Mouse (Mus musculus) kidney, embryonic 15.5 days (tissue): Measurements from ENCODE around the gene Cnnm1. TPM values are rescaled to one million over a fixed set of nuclear protein-coding genes. Genes with fewer than 3 reads are reported as not detected.
"Not testable (repeated sequence)": the region's sequence is repeated elsewhere in the genome, so short reads cannot be mapped to it uniquely, and the experiment has no call there.

Experiments used
- ATAC-seq: fragments of 200-750 bp; cut with Nextera tagmentation; replicated peaks from 2 replicates; pipeline ENCODE4 v1.8.0; 2017; ENCODE audit warnings: moderate TSS enrichment; ENCODE audit not compliant: low FRiP score
- H3K27ac ChIP-seq: fragments of 300-500 bp; sonication (generic); 2 replicates; pipeline ENCODE4 v1.5.1; 2015; ENCODE audit warnings: mild to moderate bottlenecking, inconsistent platforms
- H3K27me3 ChIP-seq: fragments of 300-500 bp; sonication (generic); 2 replicates; pipeline ENCODE4 v1.6.1; 2015; ENCODE audit warnings: inconsistent platforms
- H3K36me3 ChIP-seq: fragments of 300-500 bp; sonication (generic); 2 replicates; pipeline ENCODE4 v1.6.1; 2015; ENCODE audit warnings: inconsistent platforms
- H3K4me1 ChIP-seq: fragments of 300-500 bp; sonication (generic); 2 replicates; pipeline ENCODE4 v1.6.1; 2015; ENCODE audit warnings: inconsistent platforms
- H3K4me2 ChIP-seq: fragments of 300-500 bp; sonication (generic); 2 replicates; pipeline ENCODE4 v1.6.1; 2015; ENCODE audit warnings: moderate library complexity, mild to moderate bottlenecking, inconsistent platforms
- H3K4me3 ChIP-seq: fragments of 300-500 bp; sonication (generic); replicated peaks from 2 replicates; pipeline ENCODE4 v1.5.1; 2015; ENCODE audit warnings: mild to moderate bottlenecking, inconsistent platforms
- H3K9ac ChIP-seq: fragments of 300-500 bp; sonication (generic); 2 replicates; pipeline ENCODE4 v1.6.1; 2015; ENCODE audit warnings: mild to moderate bottlenecking, inconsistent platforms
- H3K9me3 ChIP-seq: fragments of 300-500 bp; sonication (generic); replicated peaks from 2 replicates; pipeline ENCODE4 v1.6.1; 2016; ENCODE audit warnings: inconsistent platforms
- WGBS: fragments of 180-500 bp; shearing (Covaris S2); methylation state at CpG from one replicate; pipeline ENCODE4 v1.1.7; 2015; ENCODE audit warnings: mixed read lengths; 5-methylcytosine and 5-hydroxymethylcytosine counted together
- polyA plus RNA-seq: library from polyadenylated mRNA; unstranded; fragments of >200 nt; fragmentation: Nextera tagmentation; extraction: Ambion mirVana; gene quantifications from 2 replicates; pipeline ENCODE4 v1.2.1, GENCODE M21; 2015

Cnnm1 gene
- polyA plus RNA-seq, 1 experiment from 2014 or later: 0.19 TPM

DNA sequence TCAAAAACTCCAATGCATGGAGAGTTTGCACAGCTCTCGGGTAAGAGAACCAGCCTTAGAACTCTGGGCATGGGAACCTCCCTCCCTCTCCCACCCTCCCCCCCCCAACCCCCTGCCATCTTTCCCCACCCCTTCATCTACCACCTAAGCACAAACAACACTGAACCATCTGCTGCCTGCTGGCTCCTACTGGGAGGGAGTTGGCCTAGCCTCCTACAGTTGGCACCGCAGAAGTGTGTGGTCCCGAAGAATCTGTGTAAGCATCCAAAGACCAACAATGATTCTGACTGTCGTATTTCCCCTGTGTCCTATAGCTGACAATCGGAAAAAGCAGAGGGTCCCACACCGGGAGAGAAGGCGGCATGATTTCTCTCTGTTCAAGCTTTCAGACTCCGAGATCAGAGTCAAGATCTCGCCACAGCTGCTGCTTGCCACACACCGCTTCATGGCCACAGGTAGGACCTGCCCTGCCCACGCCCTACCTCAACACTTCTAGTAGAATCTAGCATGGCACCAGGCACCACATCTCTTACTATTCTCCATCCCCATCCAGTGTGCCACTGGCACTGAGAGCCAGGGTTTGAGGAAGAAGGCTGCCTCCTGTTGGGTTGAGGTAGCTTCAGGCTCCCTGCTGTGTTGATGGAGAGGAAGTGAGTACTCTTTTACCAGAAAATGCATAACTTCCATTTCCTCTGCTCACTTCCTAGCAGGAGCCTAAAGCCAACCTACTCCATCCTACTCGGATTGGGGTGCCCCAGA lies 27.9 kb downstream of the Cnnm1 start:
- no peak overlapping the region for H3K9ac ChIP-seq
- no peak for ATAC-seq
- no peaks in the 10 kb centered on the region for H3K27me3 ChIP-seq
- no peaks in the 10 kb centered on the region for H3K36me3 ChIP-seq
- no peak overlapping the region for H3K4me2 ChIP-seq
- 83% methylated on average over 12 of the region's 12 CpGs for WGBS
- no peak overlapping the region for H3K4me3 ChIP-seq
- H3K4me1 ChIP-seq: no peaks in the 10 kb centered on the region
- no peaks in the 10 kb centered on the region for H3K9me3 ChIP-seq
- H3K27ac ChIP-seq: no peak overlapping the region

DNA sequence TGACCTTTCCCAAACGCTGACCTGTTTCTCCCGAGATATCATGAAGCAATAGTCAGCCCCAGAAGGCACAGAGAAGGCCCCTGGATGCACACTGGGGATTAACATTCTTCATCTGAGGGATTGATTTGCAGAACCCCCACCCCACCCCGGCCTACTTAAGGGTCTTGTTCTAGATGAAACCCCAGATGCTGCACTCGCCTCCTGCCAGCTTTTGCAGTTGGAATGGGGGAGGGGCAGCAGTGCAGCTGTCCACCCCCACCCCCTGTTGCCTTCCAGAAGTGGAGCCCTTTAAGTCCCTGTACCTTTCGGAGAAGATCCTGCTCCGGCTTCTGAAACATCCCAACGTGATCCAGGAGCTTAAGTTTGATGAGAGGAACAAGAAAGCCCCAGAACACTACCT lies 29.1 kb downstream of the Cnnm1 start:
- Histone ChIP-seq H3K36me3 (no peaks in the 10 kb centered on the region), H3K4me3 (no peak overlapping the region), H3K27me3 (no peaks in the 10 kb centered on the region), H3K27ac (no peak overlapping the region), H3K9me3 (no peaks in the 10 kb centered on the region), H3K4me1 (no peaks in the 10 kb centered on the region), H3K9ac (no peak overlapping the region), H3K4me2 (no peak overlapping the region)
- 70% methylated on average over 7 of the region's 7 CpGs for WGBS
- no peak for ATAC-seq

DNA sequence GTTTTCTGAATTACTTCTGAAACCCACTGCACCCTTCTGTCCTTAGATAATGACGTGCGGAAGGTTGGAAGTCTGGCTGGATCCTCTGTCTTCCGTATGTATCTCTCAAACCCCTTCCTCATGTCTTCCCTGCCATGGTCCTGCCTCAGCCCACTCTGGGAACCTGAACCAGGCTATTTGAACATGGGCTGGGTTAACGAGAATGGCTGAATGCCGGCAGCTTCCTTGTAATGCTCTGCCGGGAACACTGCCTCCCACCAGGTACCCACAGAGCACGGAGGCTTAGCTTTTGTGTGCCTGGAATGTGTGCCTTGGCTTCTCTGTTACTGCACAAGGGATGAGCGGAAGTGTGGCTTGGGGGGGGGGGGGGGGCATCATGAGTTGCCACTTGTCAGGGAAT lies 32.1 kb downstream of the Cnnm1 start:
- Histone ChIP-seq H3K9me3 (no peaks in the 10 kb centered on the region), H3K36me3 (no peaks in the 10 kb centered on the region), H3K4me3 (no peak overlapping the region), H3K9ac (no peak overlapping the region), H3K4me1 (no peaks in the 10 kb centered on the region), H3K4me2 (no peak overlapping the region), H3K27ac (no peak overlapping the region), H3K27me3 (no peaks in the 10 kb centered on the region)
- no peak for ATAC-seq
- 82% methylated on average over 8 of the region's 8 CpGs for WGBS

DNA sequence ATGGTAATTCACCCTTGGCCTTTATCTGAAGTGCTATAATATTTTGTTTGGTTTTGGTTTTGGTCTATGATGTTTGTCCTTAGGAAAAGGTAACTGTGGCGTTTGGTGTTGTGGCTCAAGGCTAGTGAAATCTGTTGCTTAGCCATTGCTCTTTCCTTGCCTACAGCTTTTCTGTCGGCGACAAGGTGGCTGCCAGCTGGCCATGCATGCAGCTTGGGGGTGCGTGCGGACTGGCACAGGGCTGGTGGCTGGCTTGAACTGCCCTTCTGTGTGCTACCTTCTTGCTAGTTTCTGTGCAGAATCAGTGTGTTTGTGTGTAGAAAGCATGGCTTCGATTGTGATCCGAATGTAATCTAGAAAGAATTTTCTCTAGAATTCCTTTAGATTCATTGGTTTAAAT lies 32.5 kb downstream of the Cnnm1 start:
- Histone ChIP-seq H3K36me3 (no peaks in the 10 kb centered on the region), H3K27me3 (no peaks in the 10 kb centered on the region), H3K9me3 (no peaks in the 10 kb centered on the region), H3K4me2 (no peak overlapping the region), H3K4me3 (no peak overlapping the region), H3K27ac (no peak overlapping the region), H3K4me1 (no peaks in the 10 kb centered on the region), H3K9ac (no peak overlapping the region)
- WGBS: 93% methylated on average over 7 of the region's 7 CpGs
- ATAC-seq: no peak

DNA sequence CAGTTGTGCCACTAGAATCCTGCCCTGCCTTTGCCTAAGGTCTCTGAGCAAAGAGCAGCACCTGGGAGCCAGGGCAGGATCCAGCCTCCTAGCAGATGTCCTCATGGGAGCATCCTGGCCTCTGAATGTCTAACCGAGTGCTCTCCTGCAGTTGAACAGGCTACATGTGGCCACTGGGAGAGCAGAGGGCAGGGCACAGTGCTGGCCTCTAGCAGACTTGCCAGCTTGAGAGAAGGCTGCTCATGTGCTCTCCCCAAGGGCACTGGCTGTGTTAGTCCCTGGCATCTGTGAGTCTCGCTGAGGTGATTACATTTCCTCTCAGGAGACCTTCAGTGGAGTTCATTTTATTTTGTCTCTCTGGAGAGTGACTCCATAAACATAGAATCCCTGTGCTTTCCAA lies 35.4 kb downstream of the Cnnm1 start:
- no peaks in the 10 kb centered on the region for H3K27me3 ChIP-seq
- H3K4me2 ChIP-seq: no peak overlapping the region
- WGBS: 43% methylated on average over 2 of the region's 2 CpGs
- H3K9me3 ChIP-seq: no peaks in the 10 kb centered on the region
- no peak overlapping the region for H3K4me3 ChIP-seq
- no peak for ATAC-seq
- H3K27ac ChIP-seq: no peak overlapping the region
- H3K36me3 ChIP-seq: no peaks in the 10 kb centered on the region
- no peaks in the 10 kb centered on the region for H3K4me1 ChIP-seq
- no peak overlapping the region for H3K9ac ChIP-seq

DNA sequence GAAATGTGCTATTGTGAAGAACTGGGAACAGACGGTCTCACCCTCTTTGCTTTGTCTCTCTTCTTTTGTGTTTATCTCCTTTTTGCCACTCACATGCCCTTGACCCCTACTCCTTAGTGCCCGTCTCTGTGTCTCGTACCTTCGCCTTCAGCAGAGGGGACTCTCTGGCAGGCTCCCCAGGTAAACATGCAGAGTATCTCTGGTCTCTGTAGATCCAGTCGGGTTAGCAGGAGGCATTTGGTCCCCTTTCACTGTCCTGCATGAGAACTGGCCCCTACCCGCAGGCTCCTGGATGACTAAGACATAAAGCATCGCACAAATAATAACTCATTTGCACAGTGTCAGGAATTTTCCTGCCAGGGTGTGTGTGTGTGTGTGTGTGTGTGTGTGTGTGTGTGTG lies 35.8 kb downstream of the Cnnm1 start:
- no peak overlapping the region for H3K27ac ChIP-seq
- no peaks in the 10 kb centered on the region for H3K36me3 ChIP-seq
- H3K9ac ChIP-seq: no peak overlapping the region
- H3K4me1 ChIP-seq: no peaks in the 10 kb centered on the region
- no peak overlapping the region for H3K4me3 ChIP-seq
- no peaks in the 10 kb centered on the region for H3K9me3 ChIP-seq
- 66% methylated on average over 7 of the region's 7 CpGs for WGBS
- H3K4me2 ChIP-seq: no peak overlapping the region
- ATAC-seq: no peak
- H3K27me3 ChIP-seq: no peaks in the 10 kb centered on the region

DNA sequence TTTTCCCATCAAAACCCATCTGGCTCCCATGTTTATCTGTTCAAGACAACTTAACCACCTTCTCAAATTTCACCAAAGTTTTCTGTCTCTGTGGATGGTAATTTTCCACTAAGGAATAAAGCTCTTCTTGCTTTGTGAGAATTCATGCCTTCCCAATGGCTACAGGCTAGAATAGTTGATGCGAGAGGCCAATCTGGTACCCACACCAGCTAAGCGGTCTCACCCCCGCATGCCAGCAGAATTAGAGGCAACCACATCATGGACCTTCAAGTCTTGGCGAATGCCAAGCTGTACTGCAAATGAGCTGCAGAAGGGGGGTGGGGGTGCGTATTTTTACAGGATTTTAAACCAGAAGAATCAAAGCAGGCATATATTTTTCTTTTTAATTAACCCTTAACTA lies 37.2 kb downstream of the Cnnm1 start:
- Histone ChIP-seq H3K4me3 (no peak overlapping the region), H3K4me1 (no peaks in the 10 kb centered on the region), H3K4me2 (no peak overlapping the region), H3K27me3 (no peaks in the 10 kb centered on the region), H3K9me3 (no peaks in the 10 kb centered on the region), H3K9ac (no peak overlapping the region), H3K36me3 (no peaks in the 10 kb centered on the region), H3K27ac (no peak overlapping the region)
- ATAC-seq: no peak
- 85% methylated on average over 5 of the region's 5 CpGs for WGBS

DNA sequence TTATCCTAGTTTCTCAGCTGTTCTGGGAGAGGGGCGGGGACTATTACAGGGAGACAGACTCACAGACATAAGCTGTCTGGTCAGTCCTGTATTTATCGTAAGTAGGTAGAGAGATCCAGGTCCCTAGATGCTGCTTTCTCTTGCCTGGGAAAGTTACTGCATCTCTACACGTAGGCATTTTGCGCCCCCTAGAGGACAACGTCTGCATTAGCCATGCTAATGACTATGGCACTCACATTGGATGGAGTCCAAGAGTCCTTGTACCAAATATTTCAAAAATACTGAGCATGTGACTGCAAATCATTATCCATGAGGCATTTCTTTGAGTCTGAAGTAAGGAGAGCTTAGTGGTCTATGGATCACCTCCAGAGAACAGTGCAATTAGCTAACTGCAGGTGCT lies 38.7 kb downstream of the Cnnm1 start:
- H3K4me3 ChIP-seq: no peak overlapping the region
- no peak overlapping the region for H3K27ac ChIP-seq
- H3K36me3 ChIP-seq: no peaks in the 10 kb centered on the region
- H3K4me1 ChIP-seq: no peaks in the 10 kb centered on the region
- no peaks in the 10 kb centered on the region for H3K27me3 ChIP-seq
- no peaks in the 10 kb centered on the region for H3K9me3 ChIP-seq
- no peak overlapping the region for H3K9ac ChIP-seq
- H3K4me2 ChIP-seq: no peak overlapping the region
- WGBS: 25% methylated on average over 5 of the region's 5 CpGs
- ATAC-seq: no peak

DNA sequence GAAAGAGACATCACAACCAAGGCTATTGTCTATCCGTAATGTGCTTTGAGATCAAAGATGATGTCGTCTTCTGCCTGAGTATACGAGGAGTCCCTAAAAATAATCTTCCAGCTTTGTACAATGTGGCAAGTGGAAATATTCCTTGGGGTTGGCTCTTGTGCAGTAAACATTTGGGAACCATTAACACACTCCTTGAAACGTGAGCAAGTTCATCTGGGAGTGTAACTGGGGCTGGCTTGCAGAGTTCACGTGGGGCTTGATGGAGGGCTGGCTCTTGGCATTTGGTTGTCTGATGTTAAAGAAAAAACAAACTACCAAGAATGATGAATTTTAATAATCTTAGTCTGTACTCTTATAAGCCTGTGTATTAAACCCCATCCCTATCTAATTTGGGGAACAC lies 39.2 kb downstream of the Cnnm1 start:
- ATAC-seq: no peak
- H3K4me3 ChIP-seq: no peak overlapping the region
- no peaks in the 10 kb centered on the region for H3K27me3 ChIP-seq
- no peak overlapping the region for H3K4me2 ChIP-seq
- no peaks in the 10 kb centered on the region for H3K36me3 ChIP-seq
- no peak overlapping the region for H3K9ac ChIP-seq
- no peak overlapping the region for H3K27ac ChIP-seq
- no peaks in the 10 kb centered on the region for H3K4me1 ChIP-seq
- WGBS: 88% methylated on average over 5 of the region's 5 CpGs
- no peaks in the 10 kb centered on the region for H3K9me3 ChIP-seq

DNA sequence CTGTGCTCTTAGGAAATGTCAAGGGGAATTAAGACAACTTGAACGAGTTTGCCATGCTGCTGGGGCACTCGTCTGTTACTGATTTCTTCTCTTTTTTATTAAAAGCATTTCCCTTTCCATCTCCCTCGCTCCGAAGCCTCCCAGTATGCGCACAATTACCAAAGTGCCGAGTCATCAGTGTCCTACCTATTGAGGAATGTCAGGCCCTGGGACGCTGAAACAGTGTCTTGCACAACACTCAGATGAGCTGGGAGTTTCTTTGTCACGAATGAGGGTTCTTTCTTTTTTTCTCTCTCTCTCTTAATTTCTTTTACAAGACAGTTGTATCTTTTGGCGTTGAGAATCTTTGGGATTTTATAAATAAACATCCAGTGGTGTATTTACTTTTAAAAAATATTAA lies 40.3 kb downstream of the Cnnm1 start:
- 78% methylated on average over 9 of the region's 9 CpGs for WGBS
- Histone ChIP-seq H3K9ac (no peak overlapping the region), H3K36me3 (no peaks in the 10 kb centered on the region), H3K4me2 (no peak overlapping the region), H3K4me3 (no peak overlapping the region), H3K27me3 (no peaks in the 10 kb centered on the region), H3K9me3 (no peaks in the 10 kb centered on the region), H3K27ac (no peak overlapping the region), H3K4me1 (no peaks in the 10 kb centered on the region)
- no peak for ATAC-seq

DNA sequence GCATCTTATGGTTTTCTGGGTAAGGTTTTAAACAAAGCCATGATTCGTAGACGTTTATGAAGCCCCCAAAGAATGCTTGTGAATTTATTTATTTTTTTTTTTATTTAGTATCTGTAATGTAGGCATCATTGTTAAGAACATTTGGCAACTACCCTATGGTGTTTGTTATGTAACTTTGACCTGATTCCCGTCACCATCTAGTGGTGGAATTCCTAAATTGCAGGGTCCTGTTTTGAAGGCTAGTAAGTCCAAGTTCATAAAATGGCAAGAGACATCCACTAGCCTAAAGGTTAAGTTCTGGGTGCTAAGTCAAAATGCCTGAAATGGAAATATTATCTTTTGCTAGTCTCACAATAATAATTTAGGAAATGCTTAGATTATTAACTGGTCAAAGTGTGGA lies 47.2 kb downstream of the Cnnm1 start:
- H3K4me3 ChIP-seq: no peak overlapping the region
- ATAC-seq: no peak
- no peaks in the 10 kb centered on the region for H3K27me3 ChIP-seq
- no peak overlapping the region for H3K9ac ChIP-seq
- H3K9me3 ChIP-seq: no peaks in the 10 kb centered on the region
- 44% methylated on average over 3 of the region's 3 CpGs for WGBS
- no peaks in the 10 kb centered on the region for H3K36me3 ChIP-seq
- no peak overlapping the region for H3K27ac ChIP-seq
- no peaks in the 10 kb centered on the region for H3K4me1 ChIP-seq
- H3K4me2 ChIP-seq: no peak overlapping the region

DNA sequence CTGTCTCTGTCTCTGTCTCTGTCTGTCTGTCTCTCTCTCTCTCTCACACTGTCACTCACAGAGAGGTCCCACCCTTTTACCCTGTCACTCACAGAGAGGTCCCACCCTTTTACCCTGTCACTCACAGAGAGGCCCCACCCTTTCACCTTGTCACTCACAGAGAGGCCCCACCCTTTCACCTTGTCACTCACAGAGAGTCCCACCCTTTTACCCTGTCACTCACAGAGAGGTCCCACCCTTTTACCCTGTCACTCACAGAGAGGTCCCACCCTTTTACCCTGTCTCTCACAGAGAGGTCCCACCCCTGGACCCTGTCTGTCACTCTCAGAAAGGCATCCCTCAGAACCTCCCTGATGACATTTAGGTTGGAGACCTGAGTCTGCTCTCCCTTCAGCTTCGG lies 53.1 kb downstream of the Cnnm1 start:
- 82% methylated on average over 1 of the region's 1 CpGs for WGBS
- H3K9ac ChIP-seq, ATAC-seq, H3K4me3 ChIP-seq, H3K36me3 ChIP-seq, H3K4me2 ChIP-seq, H3K4me1 ChIP-seq, H3K27ac ChIP-seq, H3K9me3 ChIP-seq: not testable (repeated sequence)
- peaks cover 15% of the 10 kb centered on the region for H3K27me3 ChIP-seq

DNA sequence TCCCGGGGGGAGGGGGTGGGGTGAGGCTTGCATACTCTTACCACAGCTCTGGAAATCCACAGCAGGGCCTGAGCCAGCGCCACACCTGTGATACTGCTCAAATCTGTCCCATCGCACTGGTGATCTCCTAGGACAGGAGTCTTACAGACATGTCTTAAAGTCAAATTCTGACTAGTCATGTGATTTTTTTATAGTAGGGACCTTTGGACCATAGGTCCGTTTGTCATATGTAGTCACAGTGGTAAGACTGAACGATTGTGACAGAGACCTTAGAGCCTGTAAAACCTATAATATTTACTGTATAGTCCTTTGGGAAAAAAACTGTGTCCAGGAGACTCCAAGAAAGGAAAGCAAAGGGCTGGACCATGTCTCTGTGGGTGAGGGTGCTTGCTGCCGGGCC lies 53.6 kb downstream of the Cnnm1 start:
- Histone ChIP-seq H3K27ac (no peak overlapping the region), H3K27me3 (peaks cover 15% of the 10 kb centered on the region), H3K4me1 (peaks cover 9% of the 10 kb centered on the region), H3K4me3 (no peak overlapping the region), H3K9ac (no peak overlapping the region), H3K9me3 (no peaks in the 10 kb centered on the region), H3K4me2 (no peak overlapping the region), H3K36me3 (peaks cover 5% of the 10 kb centered on the region)
- no peak for ATAC-seq
- 78% methylated on average over 6 of the region's 6 CpGs for WGBS
